Mouse (Mus musculus) erythroblast, embryonic 14.5 days (primary cell): ENCODE results near the gene Mpzl2.

Source experiments
- GATA1 ChIP-seq: IDR thresholded peaks from 2 replicates; pipeline ENCODE4 v1.6.1; 2012; ENCODE audit warnings: low read length, inconsistent platforms, mixed read lengths
- TAL1 ChIP-seq: IDR thresholded peaks from 3 replicates; pipeline ENCODE4 v1.6.1; 2012; ENCODE audit warnings: low read length, inconsistent platforms, mixed read lengths

GRCm38 (mm10) chr9:45039499-45039898 is at the start of gene Mpzl2:
- TF ChIP-seq TAL1 (no peak), GATA1 (no peak)
